Comparison of ENCODE assay signal across 21 mouse cellular contexts in the genomic region with DNA sequence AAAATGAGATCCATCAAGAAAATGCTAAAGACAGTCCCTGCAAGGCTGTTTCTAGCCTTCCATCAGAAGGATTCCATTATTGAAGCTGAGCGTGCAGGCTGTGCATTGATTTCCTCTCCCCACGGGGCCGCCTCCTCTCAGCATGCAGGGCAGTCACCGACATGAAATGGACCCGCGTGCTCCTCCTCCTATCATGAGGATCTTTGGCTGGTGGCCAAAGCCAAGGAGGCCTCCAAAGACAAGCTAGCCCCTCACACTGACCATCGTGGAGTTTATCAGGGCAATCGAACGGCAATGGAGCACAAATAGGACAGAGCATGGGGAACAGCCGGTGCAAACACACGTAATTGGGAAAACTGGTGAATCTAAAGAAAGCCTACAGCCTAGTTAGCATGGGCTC. TPM values are rescaled to one million over a fixed set of nuclear protein-coding genes. Genes with fewer than 3 reads are reported as not detected.
DNase-seq lines count a peak whose midpoint lies in the region.
"Had no signal": no experiment of that assay in that cellular context is flagged by ENCODE, and none has a peak within 500 bp of the region (broad histone marks: within the 10 kb centered on the region; RNA-seq: fewer than 3 reads in every experiment).

No protein-coding gene starts in this region.

- peak; percentile 50 to 55 for DNase-seq in cerebellum, postnatal 10 days
- no peak for DNase-seq in cerebellum, postnatal 4 days (ENCODE audit: low spot score in 2 of 2)
- DNase-seq in left cerebral cortex, postnatal 4 days = peak; percentile 48
- no peak for DNase-seq in left cerebral cortex, adult 11 months (ENCODE audit: low spot score)
- DNase-seq in retina, postnatal 1 day = peak; percentile 20
- DNase-seq in retina, embryonic 14.5 days (ENCODE audit: low spot score) = no peak
- no peak for DNase-seq in liver
- DNase-seq in c-Kit-positive CD71-positive TER-119-positive erythroid progenitor cells, embryonic 14.5 days (ENCODE audit: low spot score) = no peak
- DNase-seq: adrenal gland, adult 8-10 months; adrenal gland, postnatal 25 days; cerebellum, adult 18-20 months; cerebellum, adult 9-11 months; cerebellum, postnatal 36 days; gastrocnemius, postnatal 10 days; gastrocnemius, postnatal 36 days; heart, adult 2 months; heart, postnatal 14 days; heart, postnatal 4 days had no signal

- intact Hi-C loops in left cerebral cortex, postnatal 4 days (cut with DNase I) = no loop called here

RNA-seq across cellular contexts. Expression of a gene that starts 5.8 kb away (rescaled TPM):
- total RNA-seq in left cerebral cortex, postnatal 4 days (2021) = 10 to 100 TPM; 58.7 to 60.3 TPM

RNA-seq across cellular contexts. Expression of a gene that starts 29.8 kb away (rescaled TPM):
- total RNA-seq in left cerebral cortex, postnatal 4 days (2021) = 10 to 100 TPM; 18.0 to 19.2 TPM

RNA-seq across cellular contexts. Expression of a gene that starts 53.2 kb away (rescaled TPM):
- under 1 TPM in 1 of 2 experiments, not detected in 1; 0.64 TPM for total RNA-seq in left cerebral cortex, postnatal 4 days (2021)
- total RNA-seq: adrenal gland, adult 8-10 months; adrenal gland, postnatal 25 days; ES-E14; gastrocnemius, adult 18-20 months; gastrocnemius, postnatal 10 days; gastrocnemius, postnatal 36 days; granulocyte monocyte progenitor cell, adult 5-6 weeks; heart, adult 2 months; heart, postnatal 14 days; heart, postnatal 4 days had no signal

Comparison
In these comparisons a context has a peak if more than half of its experiments do, and no peak if none do; other contexts are left out.
1. DNase-seq: peak in cerebellum, postnatal 10 days (2 of 2), left cerebral cortex, postnatal 4 days (single experiment) and retina, postnatal 1 day (single experiment); none in cerebellum, postnatal 4 days (0 of 2), left cerebral cortex, adult 11 months (single experiment), retina, embryonic 14.5 days (single experiment), liver (single experiment) and c-Kit-positive CD71-positive TER-119-positive erythroid progenitor cells, embryonic 14.5 days (single experiment).